Mouse (Mus musculus): ENCODE measurements at regions not wholly inside any gene's neighbourhood (a gene's known extent, or its start where the extent isn't known, plus 50 kb on each side); places are given as distances from the start of the nearest gene placed in this dataset.

GRCm38 (mm10) chr12:79878766-79879092 is 234.1 kb downstream of the Zfp36l1 start:
- no peak for DNase-seq

GRCm38 (mm10) chr12:79878163-79878562 is 234.7 kb downstream of the Zfp36l1 start:
- no peak for DNase-seq

GRCm38 (mm10) chr12:79874333-79874732 is 238.5 kb downstream of the Zfp36l1 start:
- no peak for DNase-seq

DNA sequence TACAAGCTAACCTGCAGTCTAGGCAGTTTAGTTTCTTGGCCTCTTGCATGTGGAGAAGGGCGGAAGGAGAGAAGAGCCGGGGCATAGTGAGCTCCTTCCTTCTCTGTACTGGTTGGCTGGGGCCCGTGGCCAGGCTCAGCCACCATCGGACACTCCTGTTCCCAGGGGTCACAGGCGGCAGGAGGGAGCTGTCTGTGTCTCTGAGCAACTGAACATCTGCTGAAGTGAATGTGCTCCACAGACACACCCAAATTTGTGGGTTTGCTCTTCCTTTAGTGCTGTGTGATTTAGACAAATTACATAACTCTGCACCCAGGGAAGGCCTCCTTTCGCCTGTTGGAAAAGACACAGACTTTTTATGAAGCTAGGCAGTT is 247.6 kb downstream of the Zfp36l1 start:
- DNase-seq: no peak

DNA sequence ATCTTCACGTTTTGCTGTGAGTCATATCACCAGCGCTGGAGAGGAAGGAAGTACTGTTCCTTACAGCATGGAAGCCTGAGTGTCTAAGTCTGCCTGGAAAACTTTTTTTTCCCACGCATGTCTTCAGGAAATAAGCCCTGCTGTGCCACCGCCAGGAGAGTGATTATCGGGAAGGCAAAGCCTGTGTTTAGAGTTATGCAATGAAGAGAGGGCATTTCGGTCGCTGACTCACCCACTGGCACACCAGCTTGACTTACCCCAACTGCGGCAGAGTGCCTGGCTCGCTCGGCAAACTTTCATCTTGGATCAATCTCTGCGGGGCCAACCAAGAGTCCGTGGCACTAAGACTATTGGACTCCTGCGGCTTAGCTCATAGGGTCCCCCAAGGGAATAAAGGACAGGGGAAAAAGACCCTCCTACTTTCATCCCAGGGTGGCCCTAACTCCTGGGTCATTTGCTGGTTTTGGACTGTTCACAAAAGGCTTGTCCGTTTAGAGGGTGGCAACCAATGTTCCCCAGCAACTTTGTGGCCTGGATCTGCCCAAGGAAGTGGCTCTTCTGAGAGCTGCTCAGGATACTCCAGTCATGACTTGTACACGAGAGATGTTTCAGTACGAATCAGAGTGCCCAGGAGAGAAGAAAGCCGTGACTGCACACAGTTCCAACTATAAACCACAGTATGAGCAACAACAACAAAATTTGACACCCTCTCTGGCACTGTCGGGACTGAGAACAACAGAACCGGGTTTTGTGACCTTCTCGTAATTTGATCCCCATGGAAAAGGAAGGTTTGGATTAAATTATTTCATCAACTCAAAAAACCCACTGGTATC is 248.3 kb downstream of the Zfp36l1 start:
- no peak for DNase-seq

All from layer of hippocampus, adult 9-11 months (tissue).